Mouse (Mus musculus) C2C12 (cell line): ENCODE measurements at regions not wholly inside any gene's neighbourhood (a gene's known extent, or its start where the extent isn't known, plus 50 kb on each side); places are given as distances from the start of the nearest gene placed in this dataset.

Source experiments
- H3K27me3 ChIP-seq: one replicate; pipeline ENCODE4 v1.6.1; 2011; ENCODE audit not compliant: control insufficient read depth, insufficient read depth, insufficient read length
- H3K36me3 ChIP-seq: one replicate; pipeline ENCODE4 v1.6.1; 2011; ENCODE audit not compliant: control insufficient read depth, insufficient read depth
- H3K4me3 ChIP-seq: one replicate; pipeline ENCODE4 v1.5.1; 2011; ENCODE audit warnings: mild to moderate bottlenecking, control low read depth; ENCODE audit not compliant: poor library complexity, insufficient read depth, severe bottlenecking
- H3K79me2 ChIP-seq: one replicate; pipeline ENCODE4 v1.6.1; 2011; ENCODE audit not compliant: control insufficient read depth, insufficient read depth
- H3K79me3 ChIP-seq: one replicate; pipeline ENCODE4 v1.6.1; 2011; ENCODE audit warnings: low read depth, control low read depth
- H3ac ChIP-seq: one replicate; pipeline ENCODE3; 2011; ENCODE audit warnings: low read depth; ENCODE audit not compliant: control insufficient read depth, insufficient read length
- CEBPB ChIP-seq: IDR thresholded peaks from one replicate; pipeline ENCODE4 v1.6.1; 2011; ENCODE audit warnings: low read depth, mild to moderate bottlenecking, control low read depth, moderate library complexity
- CTCF ChIP-seq: IDR thresholded peaks from one replicate; pipeline ENCODE4 v1.5.1; 2011; ENCODE audit not compliant: control insufficient read depth, insufficient read depth, insufficient read length
- FOSL1 ChIP-seq: IDR thresholded peaks from one replicate; pipeline ENCODE4 v1.8.0; 2011; ENCODE audit warnings: mild to moderate bottlenecking, low read length; ENCODE audit not compliant: poor library complexity, insufficient read depth, severe bottlenecking
- MAX ChIP-seq: IDR thresholded peaks from one replicate; pipeline ENCODE4 v1.6.1; 2011; ENCODE audit warnings: mild to moderate bottlenecking, control low read depth
- MYOD1 ChIP-seq: IDR thresholded peaks from one replicate; pipeline ENCODE4 v1.6.1; 2011; ENCODE audit warnings: low read depth; ENCODE audit not compliant: control insufficient read depth, insufficient read length
- MYOG ChIP-seq: IDR thresholded peaks from one replicate; pipeline ENCODE4 v1.6.1; 2011; ENCODE audit not compliant: control insufficient read depth, insufficient read length; ENCODE audit errors: extremely low read depth
- USF1 ChIP-seq: IDR thresholded peaks from one replicate; pipeline ENCODE4 v1.6.1; 2011; ENCODE audit warnings: low read depth, mild to moderate bottlenecking, control low read depth, moderate library complexity

- Histone ChIP-seq H3K27me3 (no peaks in the 10 kb centered on the region), H3K79me3 (no peaks in the 10 kb centered on the region), H3K36me3 (no peaks in the 10 kb centered on the region), H3ac (no peak overlapping the region), H3K79me2 (no peaks in the 10 kb centered on the region), H3K4me3 (no peak overlapping the region)
- TF ChIP-seq MAX (no peak), MYOG (no peak), MYOD1 (no peak), USF1 (no peak), CEBPB (no peak), CTCF (no peak), FOSL1 (no peak)
Observed at GRCm38 (mm10) chr5:148720604-148721003, 168.0 kb upstream of the Ubl3 start.

- no peak for TF ChIP-seq CTCF
- TF ChIP-seq MAX: no peak
- no peak for TF ChIP-seq CEBPB
- TF ChIP-seq MYOG: no peak
- TF ChIP-seq USF1: no peak
- no peak for TF ChIP-seq MYOD1
- no peak for TF ChIP-seq FOSL1
- Histone ChIP-seq H3ac (no peak overlapping the region), H3K27me3 (no peaks in the 10 kb centered on the region), H3K36me3 (no peaks in the 10 kb centered on the region), H3K4me3 (no peak overlapping the region), H3K79me2 (no peaks in the 10 kb centered on the region), H3K79me3 (no peaks in the 10 kb centered on the region)
Observed at GRCm38 (mm10) chr5:148716633-148717032, 164.0 kb upstream of the Ubl3 start.

DNA sequence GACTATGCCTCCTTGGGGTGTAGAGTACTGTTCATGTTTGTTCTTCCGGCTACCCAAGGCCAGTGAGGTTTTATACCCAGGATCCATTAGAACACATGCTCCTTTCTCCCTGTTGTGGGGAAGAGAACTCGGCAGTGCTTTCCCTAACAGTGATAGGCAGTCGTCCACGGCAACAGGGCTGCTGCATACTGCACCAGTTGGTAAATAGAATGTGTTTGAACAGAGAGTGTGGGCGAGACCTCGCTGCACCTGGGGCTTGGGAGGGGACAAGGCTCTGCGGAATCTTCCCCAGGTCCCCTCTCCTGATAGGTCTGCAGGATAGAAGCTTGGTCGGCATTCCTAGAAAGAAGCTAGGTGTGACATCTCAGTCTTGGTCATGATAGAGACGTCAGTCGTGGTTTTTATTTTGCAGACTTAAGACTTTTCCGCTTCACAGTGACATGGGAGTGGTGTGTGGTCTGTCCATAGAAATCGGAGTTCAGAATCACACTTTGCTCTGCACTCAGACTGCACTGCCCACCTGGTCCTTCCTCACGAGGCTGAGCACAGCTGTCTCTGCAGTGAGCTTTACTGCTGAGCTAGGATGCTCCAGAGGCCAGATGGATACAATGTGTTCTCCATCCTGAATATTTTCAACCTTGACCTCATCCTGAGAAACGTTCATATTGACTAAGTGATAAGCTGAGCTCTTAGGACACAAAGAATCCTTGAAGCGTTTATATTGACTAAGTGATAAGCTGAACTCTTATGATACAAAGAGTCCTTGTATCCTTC lies 162.8 kb upstream of the Ubl3 start:
- Histone ChIP-seq H3K27me3 (no peaks in the 10 kb centered on the region), H3K36me3 (no peaks in the 10 kb centered on the region), H3K79me2 (no peaks in the 10 kb centered on the region), H3K79me3 (no peaks in the 10 kb centered on the region), H3ac (no peak overlapping the region), H3K4me3 (no peak overlapping the region)
- TF ChIP-seq MYOG: no peak
- TF ChIP-seq CTCF: no peak
- TF ChIP-seq MAX: no peak
- TF ChIP-seq FOSL1: no peak
- no peak for TF ChIP-seq USF1
- TF ChIP-seq MYOD1: no peak
- TF ChIP-seq CEBPB: no peak

DNA sequence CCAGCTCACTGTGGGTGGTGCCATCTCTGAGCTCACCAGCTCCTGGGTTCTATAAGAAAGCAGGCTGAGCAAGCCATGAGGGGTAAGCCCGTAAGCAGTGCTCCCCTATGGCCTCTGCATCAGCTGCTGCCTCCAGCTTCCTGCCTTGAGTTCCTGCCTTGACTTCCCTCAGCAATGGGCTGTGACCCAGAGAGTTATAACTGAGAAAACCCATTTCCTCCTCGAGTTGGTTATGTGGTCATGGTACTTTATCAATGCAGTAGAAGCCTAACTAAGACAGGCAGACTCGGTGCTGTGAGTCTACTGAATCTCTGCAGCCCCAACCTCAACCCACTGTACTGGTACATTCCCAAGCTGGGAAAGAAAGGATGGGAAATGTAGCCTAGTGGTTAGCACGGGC lies 162.2 kb upstream of the Ubl3 start:
- no peaks in the 10 kb centered on the region for H3K27me3 ChIP-seq
- H3K79me3 ChIP-seq: no peaks in the 10 kb centered on the region
- no peak overlapping the region for H3K4me3 ChIP-seq
- H3K36me3 ChIP-seq: no peaks in the 10 kb centered on the region
- TF ChIP-seq CEBPB (no peak), FOSL1 (no peak), MAX (no peak), MYOG (no peak), MYOD1 (no peak), USF1 (no peak), CTCF (no peak)
- H3K79me2 ChIP-seq: no peaks in the 10 kb centered on the region
- H3ac ChIP-seq: no peak overlapping the region

DNA sequence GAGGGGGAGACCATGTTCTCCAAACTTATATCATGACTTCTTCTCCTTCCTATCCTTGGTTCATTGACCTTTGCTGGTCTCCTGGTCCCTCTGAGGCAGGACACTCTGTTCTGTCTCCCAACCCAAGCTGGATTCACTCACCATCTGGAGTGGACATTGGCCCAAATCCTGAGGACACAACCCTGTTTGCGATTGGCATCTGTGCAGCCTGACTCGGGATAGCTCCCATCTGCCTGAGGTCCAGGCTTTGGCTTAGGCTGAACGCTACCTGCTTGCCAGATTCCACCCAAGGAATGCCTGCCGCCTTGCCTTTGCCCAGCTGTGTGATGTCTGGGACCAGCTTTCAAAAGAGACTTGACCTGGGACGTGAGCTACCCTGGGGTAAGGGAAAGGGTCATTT lies 161.2 kb upstream of the Ubl3 start:
- TF ChIP-seq MYOD1: no peak
- TF ChIP-seq USF1: no peak
- Histone ChIP-seq H3ac (no peak overlapping the region), H3K79me2 (no peaks in the 10 kb centered on the region), H3K27me3 (no peaks in the 10 kb centered on the region), H3K36me3 (no peaks in the 10 kb centered on the region), H3K4me3 (no peak overlapping the region), H3K79me3 (no peaks in the 10 kb centered on the region)

- no peak overlapping the region for H3ac ChIP-seq
- H3K79me2 ChIP-seq: no peaks in the 10 kb centered on the region
- no peak overlapping the region for H3K4me3 ChIP-seq
- TF ChIP-seq FOSL1 (no peak), MAX (no peak), USF1 (no peak), MYOG (no peak), CTCF (no peak), CEBPB (no peak), MYOD1 (no peak)
- no peaks in the 10 kb centered on the region for H3K27me3 ChIP-seq
- H3K36me3 ChIP-seq: no peaks in the 10 kb centered on the region
- H3K79me3 ChIP-seq: no peaks in the 10 kb centered on the region
Observed at GRCm38 (mm10) chr5:148713039-148713438, 160.4 kb upstream of the Ubl3 start.
